Mouse (Mus musculus) heart, postnatal 25 days (tissue): ENCODE results near the gene Atp7a. TPM values are rescaled to one million over a fixed set of nuclear protein-coding genes. Genes with fewer than 3 reads are reported as not detected.
A peak's percentile ranks its signal among the peaks of the same experiment; 100 is the strongest.
"Not testable (repeated sequence)": the region's sequence is repeated elsewhere in the genome, so short reads cannot be mapped to it uniquely, and the experiment has no call there.

Experiments used
- DNase-seq: peaks from one replicate; pipeline ENCODE4 v3.0.0; 2022; ENCODE audit warnings: low spot score
- intact Hi-C: fragments of 180-260 bp; cut with DNase I; formaldehyde crosslinking; loops from one replicate; pipeline ENCODE4 v1.15.1; 2025
- total RNA-seq, 2 experiments: library from RNA; stranded (reverse); gene quantifications; 2 replicates each; pipeline ENCODE4 v1.2.3; 2021

Atp7a gene
- total RNA-seq, 2 experiments from 2014 or later = 7.3 to 7.5 TPM

- no peak for DNase-seq
- intact Hi-C loops = no loop called here
Measured at GRCm38 (mm10) chrX:106048191-106048590, 21.1 kb downstream of the Atp7a start.

- DNase-seq, intact Hi-C loops: not testable (repeated sequence)
Measured at GRCm38 (mm10) chrX:106077858-106078257, 50.8 kb downstream of the Atp7a start.

GRCm38 (mm10) chrX:106080811-106081443 lies 53.9 kb downstream of the Atp7a start:
- intact Hi-C loops = no loop called here
- DNase-seq = no peak

- DNase-seq = no peak
- intact Hi-C loops = no loop called here
Measured at GRCm38 (mm10) chrX:106082518-106082917, 55.4 kb downstream of the Atp7a start.

DNA sequence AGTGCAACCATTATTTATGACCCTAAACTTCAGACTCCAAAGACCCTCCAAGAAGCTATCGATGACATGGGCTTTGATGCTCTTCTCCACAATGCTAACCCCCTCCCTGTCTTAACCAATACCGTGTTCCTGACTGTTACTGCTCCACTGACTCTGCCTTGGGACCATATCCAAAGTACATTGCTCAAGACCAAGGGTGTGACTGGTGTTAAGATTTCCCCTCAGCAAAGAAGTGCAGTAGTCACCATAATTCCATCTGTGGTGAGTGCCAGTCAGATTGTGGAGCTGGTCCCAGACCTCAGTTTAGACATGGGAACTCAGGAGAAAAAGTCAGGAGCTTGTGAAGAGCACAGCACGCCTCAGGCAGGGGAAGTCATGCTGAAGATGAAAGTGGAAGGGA lies 58.1 kb downstream of the Atp7a start:
- DNase-seq = peak; percentile 4
- intact Hi-C loops = loop anchor here (5.0 kb wide), 1 partner anchor 58 kb away; the partner anchor contains the start of gene Atp7a

DNA sequence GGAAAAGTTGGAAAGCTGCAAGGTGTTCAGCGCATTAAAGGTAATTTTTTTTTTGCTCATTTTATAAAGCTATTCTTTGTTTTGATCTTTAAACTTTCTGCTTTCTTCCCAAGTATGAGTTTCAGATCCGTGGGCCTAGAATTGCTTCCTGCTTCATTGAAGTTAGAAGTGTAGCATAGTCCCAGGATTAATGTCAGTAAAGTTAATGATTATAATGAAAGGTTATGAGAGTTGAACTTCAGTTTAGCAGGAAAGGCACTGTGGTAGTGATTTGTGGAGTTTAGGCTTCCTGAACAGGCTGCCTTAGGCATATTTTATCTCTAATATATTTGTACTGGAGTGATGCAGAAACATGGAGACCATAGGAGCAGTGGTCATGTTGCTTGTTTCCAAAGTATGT lies 58.5 kb downstream of the Atp7a start:
- intact Hi-C loops = loop anchor here (5.0 kb wide), 1 partner anchor 58 kb away; the partner anchor contains the start of gene Atp7a
- DNase-seq = no peak

- intact Hi-C loops = no loop called here
- DNase-seq = no peak
Measured at GRCm38 (mm10) chrX:106092939-106093338, 65.9 kb downstream of the Atp7a start.

DNA sequence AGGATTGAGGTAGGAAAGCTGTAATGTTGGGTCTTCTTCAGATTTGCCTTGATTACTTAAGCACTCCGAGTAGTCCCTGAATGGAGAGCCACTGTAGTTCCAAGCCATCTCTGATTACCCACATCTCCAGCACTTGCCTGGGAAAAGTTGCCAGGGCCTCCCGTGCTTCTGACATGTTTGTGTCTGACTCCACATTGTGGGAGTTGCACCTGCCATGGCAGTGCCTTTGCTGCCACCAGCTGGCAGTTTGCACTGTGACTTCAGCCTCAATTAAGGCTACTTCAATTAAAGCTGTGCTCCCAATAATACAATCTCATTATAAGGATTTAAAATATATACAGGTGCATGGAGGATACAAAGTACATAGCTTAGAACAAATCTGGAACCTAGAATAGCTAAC lies 78.4 kb downstream of the Atp7a start:
- intact Hi-C loops = no loop called here
- no peak for DNase-seq

DNA sequence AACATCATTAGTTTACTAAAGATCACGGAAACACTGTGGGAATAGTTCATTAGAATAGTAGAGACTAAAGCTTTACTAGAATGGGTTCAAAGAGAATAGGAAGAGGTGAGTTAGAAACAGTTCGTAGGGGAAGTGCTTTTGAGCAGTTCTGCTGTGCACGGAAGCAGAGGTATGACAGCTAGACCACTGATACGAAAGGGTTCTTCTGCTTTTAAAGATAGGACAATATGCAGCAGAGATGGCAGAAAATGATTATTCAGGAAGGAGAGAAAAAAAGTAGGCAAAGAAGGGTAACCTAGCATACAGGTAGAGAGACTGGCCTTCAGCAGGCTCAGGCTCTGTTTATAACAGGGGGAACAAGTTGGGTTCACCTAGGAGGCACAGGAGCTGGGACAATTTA lies 86.8 kb downstream of the Atp7a start:
- DNase-seq = no peak
- intact Hi-C loops = no loop called here

DNA sequence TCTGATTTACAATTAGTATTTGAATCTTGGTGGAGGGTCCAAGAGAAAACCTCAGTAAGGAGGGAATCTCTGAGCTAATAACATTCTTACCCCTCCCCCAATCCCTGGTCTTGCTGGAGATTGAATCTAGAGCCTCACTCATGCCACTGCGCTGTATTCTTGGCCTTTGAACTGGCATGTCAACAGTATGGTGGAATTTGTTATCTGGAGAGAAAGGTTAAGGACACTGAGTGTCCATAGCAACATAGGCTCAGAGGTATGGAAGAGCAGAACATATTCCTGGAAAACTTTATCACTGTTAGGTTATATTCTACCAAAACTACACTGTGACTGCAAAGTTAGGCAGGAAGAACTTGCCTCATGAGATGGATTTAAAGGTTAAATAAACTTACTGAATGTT lies 87.6 kb downstream of the Atp7a start:
- DNase-seq = no peak
- intact Hi-C loops = no loop called here

GRCm38 (mm10) chrX:106122823-106123222 lies 95.7 kb downstream of the Atp7a start:
- intact Hi-C loops = no loop called here

GRCm38 (mm10) chrX:106128283-106128682 lies 101.2 kb downstream of the Atp7a start:
- intact Hi-C loops = no loop called here
- DNase-seq = no peak

More at GRCm38 (mm10) chrX:106122823-106123222, 95.7 kb downstream of the Atp7a start:
- no peak for DNase-seq

- intact Hi-C loops = no loop called here
- DNase-seq = no peak
Measured at GRCm38 (mm10) chrX:106129877-106130276, 102.8 kb downstream of the Atp7a start.

DNA sequence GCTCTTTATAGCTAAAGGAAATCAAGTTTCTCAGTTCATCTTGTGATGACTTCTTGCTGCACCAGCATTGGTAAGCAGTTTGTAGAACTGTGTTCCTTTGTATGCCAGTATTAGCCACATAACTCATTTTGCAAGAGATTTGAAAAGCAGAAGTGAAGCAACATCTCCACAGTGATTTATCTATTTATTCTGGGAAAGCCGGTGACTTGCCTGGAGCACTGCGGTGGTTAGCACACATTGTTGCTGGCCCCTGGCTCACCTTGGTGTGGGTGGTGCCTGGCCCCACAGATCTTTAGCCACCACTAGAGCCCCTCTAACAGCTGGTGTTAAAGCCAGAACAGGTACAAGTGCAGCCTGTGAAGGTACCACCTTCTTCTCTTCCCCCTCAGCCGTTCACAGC lies 107.8 kb downstream of the Atp7a start:
- DNase-seq = no peak
- intact Hi-C loops = no loop called here

GRCm38 (mm10) chrX:106135484-106135883 lies 108.4 kb downstream of the Atp7a start:
- no peak for DNase-seq
- intact Hi-C loops = no loop called here

DNA sequence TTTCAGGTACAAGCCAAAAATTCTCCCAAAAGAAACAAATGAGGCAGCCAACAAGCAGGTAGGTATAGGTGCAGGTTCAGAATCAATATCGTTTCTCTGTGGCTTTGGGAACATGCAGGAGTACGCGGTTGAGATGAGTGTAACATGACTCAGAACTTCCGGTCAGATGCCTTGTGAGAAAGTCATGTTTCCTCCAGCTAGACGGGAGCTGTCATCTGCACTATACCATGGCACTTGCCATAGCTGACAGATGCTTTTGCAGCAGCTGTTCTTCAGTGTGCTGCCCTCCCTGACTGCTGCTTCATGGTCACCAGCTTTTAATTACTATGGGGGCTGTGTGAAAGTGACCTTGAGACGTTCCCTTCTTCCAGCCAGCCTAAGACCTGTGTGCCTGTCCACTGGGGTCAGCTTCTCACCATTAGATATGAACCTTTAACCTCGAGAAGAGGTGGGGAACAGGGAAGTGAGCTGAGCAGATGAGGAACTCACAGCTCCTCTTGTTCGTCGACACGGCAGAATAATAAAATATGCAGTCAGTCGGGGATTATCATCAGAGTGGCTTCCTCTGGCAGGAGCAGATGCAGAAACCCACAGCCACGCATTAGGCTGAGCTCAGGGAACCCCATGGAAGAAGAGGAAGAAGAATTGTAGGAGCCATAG lies 109.0 kb downstream of the Atp7a start:
- intact Hi-C loops = no loop called here
- peak; percentile 1 for DNase-seq

DNA sequence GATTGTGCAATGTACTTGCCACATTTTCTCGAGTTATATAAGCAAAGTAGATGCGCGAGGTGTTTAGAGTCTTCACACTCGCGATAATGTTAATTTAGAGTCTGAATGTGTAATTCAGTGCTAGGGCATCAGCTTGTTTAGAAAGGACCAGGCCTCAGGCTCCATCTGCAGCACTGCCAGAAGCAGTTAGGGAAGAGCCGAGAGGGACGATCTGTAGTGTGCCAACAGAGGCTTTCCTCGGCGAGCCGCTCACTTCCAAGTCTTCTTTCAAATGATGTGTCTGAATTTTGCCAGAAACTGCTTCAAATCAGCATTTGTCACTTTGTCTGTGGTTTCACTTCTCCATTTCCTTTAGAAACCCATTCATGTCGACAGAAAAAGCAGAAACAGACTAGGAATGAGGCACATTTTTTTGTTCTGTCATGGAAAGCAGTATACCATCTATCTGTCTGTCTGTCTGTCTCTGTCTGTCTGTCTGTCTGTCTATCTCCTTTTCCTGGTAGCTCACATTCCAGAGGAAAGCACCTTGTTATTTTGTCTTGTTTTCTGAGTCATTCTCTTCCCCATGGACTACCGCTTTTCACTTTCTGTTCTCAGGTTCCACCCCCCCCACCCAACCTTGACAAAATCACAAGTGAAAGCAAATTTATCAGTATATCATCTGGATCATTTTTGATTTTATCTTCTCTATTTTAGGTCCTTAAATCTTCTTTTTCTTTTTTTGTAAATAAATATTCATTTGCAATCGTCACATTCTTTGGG lies 112.4 kb downstream of the Atp7a start:
- no peak for DNase-seq
- intact Hi-C loops = no loop called here

GRCm38 (mm10) chrX:106142936-106143335 lies 115.9 kb downstream of the Atp7a start, which contains the start of gene Tlr13:
Gene Tlr13 (plus strand): TSS chrX:106143204.
- no peak for DNase-seq
- intact Hi-C loops = no loop called here

GRCm38 (mm10) chrX:106148185-106148584 lies 121.1 kb downstream of the Atp7a start:
- intact Hi-C loops = no loop called here

DNA sequence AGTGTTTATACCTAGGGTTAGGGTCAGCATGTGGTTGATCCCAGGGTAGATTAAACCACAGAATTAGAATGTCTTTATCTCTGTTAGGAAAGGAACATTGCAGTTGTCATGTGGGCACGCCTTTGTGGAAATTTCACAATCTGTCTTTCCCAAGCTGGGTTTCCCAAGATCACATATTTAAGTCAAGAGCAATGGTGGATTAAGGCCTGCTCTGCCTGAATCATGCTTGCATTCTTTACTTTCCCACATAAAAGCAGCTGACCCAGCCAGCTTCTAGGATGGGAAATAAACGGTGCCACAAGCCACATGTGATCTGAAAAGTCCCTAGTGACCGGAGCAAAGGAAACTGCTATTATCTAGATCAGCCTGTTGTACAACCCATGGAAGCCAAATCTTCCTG lies 122.4 kb downstream of the Atp7a start:
- no peak for DNase-seq
- intact Hi-C loops = no loop called here

More at GRCm38 (mm10) chrX:106148185-106148584, 121.1 kb downstream of the Atp7a start:
- DNase-seq = no peak

DNA sequence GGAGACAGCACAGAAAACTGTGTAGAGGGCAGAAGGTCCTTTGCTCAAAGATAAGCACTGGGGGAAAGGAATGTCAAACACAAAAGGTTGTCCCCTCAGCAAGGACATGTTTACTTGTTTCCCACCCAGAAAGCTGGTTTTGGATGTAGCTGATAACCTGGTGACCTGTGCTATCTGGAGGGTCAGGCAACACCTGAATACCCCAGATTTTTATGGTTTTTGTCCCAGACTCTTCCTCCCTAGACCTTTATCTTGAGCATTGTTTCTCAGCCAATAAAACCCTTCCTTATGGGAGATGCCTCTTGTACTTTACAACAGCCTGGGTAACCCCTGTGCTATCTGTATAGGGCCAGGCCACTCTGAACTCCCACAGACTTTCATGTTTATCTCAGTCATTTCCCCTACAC lies 127.1 kb downstream of the Atp7a start:
- DNase-seq = no peak
- intact Hi-C loops = no loop called here
